8 mouse cellular contexts compared by ENCODE assay signal in genomic region chr17:84960136-84960535, GRCm38 (mm10). TPM values are rescaled to one million over a fixed set of nuclear protein-coding genes. Genes with fewer than 3 reads are reported as not detected.
DNase-seq lines count a peak whose midpoint lies in the region; TF ChIP-seq lines count a peak whose summit lies in the region.

No protein-coding gene starts in this region.

- intact Hi-C loops in gastrocnemius, adult 2 months (cut with DNase I) = no loop called here
- intact Hi-C loops in left cerebral cortex, postnatal 36 days (cut with DNase I) = no loop called here

- peak overlapping the region; percentile 91 for H3K4me3 ChIP-seq in gastrocnemius, adult 2 months

- no peak for TF ChIP-seq CTCF in gastrocnemius, adult 2 months (IDR thresholded peaks at IDR 0.05)

- peak overlapping the region; percentile 99 for H3K27ac ChIP-seq in gastrocnemius, adult 2 months

- peak; percentile 36 for DNase-seq in gastrocnemius, adult 2 months
- DNase-seq in gastrocnemius, postnatal 25 days = no peak
- DNase-seq in cerebellum, postnatal 25 days = peak; percentile 34 to 50
- DNase-seq in kidney, adult 18-20 months = peak; percentile 42
- peak; percentile 16 for DNase-seq in lung, postnatal 10 days
- DNase-seq in Muller cell, postnatal 12 days (ENCODE audit: inconsistent ontology term) = no peak
- no peak for DNase-seq in left cerebral cortex, postnatal 36 days (ENCODE audit: low spot score in 2 of 2)
- DNase-seq in adrenal gland, adult 8-10 months = no peak

RNA-seq across cellular contexts. Expression of gene Ppm1b, which starts 3.6 kb away (rescaled TPM):
- 100 to 1,000 TPM; 165 to 223 TPM for total RNA-seq in gastrocnemius, adult 2 months (2021)
- 100 to 1,000 TPM; 148 to 174 TPM for total RNA-seq in gastrocnemius, postnatal 25 days (2021)
- total RNA-seq in left cerebral cortex, postnatal 36 days (2021) = 100 to 1,000 TPM; 146 to 152 TPM
- 100 to 1,000 TPM; 119 to 138 (median 130) TPM for total RNA-seq in adrenal gland, adult 8-10 months (2022)

Comparison
In these comparisons a context has a peak if more than half of its experiments do, and no peak if none do; other contexts are left out.
1. DNase-seq: peak in gastrocnemius, adult 2 months (single experiment), cerebellum, postnatal 25 days (2 of 2), kidney, adult 18-20 months (single experiment) and lung, postnatal 10 days (single experiment); none in gastrocnemius, postnatal 25 days (single experiment), Muller cell, postnatal 12 days (single experiment), left cerebral cortex, postnatal 36 days (0 of 2) and adrenal gland, adult 8-10 months (single experiment).